Mouse (Mus musculus): ENCODE results near the gene Ctrl.
"Not testable (repeated sequence)": the region's sequence is repeated elsewhere in the genome, so short reads cannot be mapped to it uniquely, and the experiment has no call there.

Gene Ctrl

GRCm38 (mm10) chr8:105933762-105934161, at the start of gene Ctrl:
Ctrl (minus strand) TSS chr8:105933862.
- no peak for DNase-seq (ENCODE audit: low spot score)

- DNase-seq (ENCODE audit: low spot score): not testable (repeated sequence)
Observed at GRCm38 (mm10) chr8:105983406-105983805, 49.7 kb upstream of the Ctrl start.

DNA sequence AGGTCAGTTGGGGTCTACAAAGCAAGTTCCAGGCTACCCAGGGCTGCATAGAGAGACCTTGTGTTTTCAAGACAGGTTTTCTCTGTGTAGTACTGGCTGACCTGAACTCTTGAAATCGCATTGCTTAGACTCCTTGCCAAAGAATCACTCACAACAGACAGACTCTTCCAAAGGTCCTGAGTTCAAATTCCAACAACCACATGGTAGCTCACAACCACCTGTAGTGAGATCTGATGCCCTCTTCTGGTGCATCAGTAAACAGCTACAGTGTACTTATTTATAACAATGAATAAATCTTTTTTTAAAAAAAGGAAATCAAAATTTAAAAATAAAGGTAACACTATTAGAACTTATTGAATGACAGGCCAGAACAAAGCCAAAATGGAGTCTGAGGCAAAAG, 47.5 kb upstream of the Ctrl start:
- no peak for DNase-seq (ENCODE audit: low spot score)

DNA sequence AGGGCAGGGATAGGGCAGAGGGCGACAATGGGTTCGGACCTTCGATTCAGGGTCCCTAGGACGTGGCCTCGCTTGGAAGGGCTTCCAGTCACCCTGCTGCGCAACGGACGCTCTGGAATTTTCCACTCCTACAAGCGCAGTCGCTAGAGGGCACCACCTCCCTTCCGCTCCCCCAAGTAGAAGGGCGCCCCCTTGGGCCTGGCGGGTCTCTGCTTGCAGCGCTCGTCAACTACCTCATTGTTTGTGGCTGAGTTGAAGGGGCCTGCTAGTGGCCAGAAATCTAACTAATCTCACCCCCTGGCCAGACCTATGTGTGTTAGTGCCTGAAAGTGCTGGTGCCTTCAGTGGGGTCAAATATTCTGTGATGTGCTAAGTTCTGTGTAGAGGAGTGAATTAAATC, 45.7 kb upstream of the Ctrl start, which contains the start of gene Dpep3:
Dpep3 (minus strand) TSS at position 105 of the 400 bp plus-strand sequence.
- DNase-seq (ENCODE audit: low spot score): no peak

DNA sequence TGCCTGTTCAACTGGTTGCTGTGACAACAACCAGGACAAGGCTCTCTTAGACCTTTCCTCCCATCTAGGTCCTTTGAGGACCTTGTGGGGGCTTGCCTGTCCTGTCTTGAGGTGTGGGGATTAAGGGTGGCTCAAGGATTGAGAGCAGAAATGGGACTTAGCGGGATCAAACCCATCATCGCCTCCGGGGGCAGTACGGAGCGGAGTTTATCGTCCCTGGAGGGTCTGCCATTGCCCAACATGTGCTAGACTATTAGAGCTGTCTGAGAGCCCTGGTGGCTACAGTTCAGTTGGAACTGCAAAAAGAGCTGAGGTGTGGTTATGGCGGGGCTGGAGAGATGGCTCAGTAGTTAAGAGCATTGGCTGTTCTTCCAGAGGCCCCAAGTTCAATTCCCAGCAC, 41.7 kb upstream of the Ctrl start:
- DNase-seq (ENCODE audit: low spot score): no peak

DNA sequence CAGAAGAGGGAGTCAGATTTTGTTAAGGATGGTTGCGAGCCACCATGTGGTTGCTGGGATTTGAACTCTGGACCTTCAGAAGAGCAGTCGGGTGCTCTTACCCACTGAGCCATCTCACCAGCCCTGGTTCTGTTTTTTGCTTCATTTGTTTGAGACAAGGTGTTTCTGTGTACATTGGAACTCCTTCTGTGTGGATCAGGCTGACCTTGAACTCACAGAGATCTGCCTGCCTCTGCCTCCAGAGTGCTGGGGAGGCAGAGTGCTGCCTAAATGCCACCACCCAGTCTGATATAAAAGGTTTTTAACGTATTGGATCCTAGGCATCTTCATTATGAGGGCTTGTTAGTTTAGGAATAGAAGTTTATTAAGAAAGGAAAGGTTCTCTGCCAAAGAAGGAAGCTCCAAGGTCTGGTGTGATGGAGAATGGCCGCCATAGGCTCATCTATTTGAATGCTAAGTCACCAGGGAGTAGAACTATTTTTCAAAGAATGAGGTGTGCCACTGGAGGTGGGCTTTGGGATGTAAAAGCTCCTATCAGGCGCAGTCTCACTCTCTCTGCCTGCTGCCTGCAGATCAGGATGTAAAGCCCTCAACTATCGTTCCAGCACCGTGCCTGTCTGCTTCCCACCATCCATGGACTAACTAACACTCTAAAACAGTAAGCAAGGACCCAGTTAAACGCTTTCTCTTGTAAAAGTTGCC, 37.5 kb upstream of the Ctrl start:
- DNase-seq (ENCODE audit: low spot score): no peak

DNA sequence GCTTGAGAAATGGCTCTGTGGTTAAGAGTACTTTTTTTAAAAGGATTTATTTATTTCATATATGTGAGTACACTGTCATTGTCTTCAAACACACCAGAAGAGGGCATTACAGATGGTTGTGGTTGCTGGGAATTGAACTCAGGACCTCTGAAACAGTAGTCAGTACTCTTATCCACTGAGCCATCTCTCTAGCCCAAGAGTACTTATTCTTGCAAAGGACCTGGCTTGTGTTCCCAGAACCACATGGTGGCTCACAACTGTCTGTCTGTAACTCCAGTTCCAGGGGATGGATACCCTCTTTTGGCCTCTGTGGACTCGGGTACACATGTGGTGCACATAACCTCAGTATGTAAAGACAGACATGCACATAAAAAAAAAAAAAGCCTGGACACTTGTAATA, 35.7 kb upstream of the Ctrl start:
- no peak for DNase-seq (ENCODE audit: low spot score)

- no peak for DNase-seq (ENCODE audit: low spot score)
Observed at GRCm38 (mm10) chr8:105966692-105967311, 33.1 kb upstream of the Ctrl start.

- peak; percentile 47 for DNase-seq (ENCODE audit: low spot score)
Observed at GRCm38 (mm10) chr8:105965905-105966341, 32.3 kb upstream of the Ctrl start, which contains the start of gene Slc12a4. Slc12a4 (minus strand) TSS chr8:105966097.

GRCm38 (mm10) chr8:105965266-105965904, 31.7 kb upstream of the Ctrl start:
- no peak for DNase-seq (ENCODE audit: low spot score)

GRCm38 (mm10) chr8:105964506-105965265, 31.0 kb upstream of the Ctrl start:
- no peak for DNase-seq (ENCODE audit: low spot score)

DNA sequence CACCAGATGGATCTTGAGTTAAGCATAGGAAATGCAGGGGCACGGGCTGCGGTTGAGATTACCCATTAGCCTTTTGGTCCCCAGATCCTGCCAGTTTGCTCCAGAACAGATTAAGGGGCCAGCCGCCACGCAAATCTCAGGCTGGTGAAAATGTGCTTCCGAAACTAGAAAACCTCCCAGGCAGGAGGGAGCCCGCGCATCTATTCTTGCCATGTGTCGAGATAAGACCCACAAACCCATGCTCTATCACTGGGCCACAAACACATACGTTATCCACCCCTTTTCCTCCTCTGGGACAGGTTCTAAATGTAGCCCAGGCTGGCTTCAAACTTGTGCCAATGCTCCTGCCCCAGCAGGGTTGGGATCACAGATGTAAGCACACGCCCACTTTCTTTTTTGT, 27.9 kb upstream of the Ctrl start:
- DNase-seq (ENCODE audit: low spot score): no peak

DNA sequence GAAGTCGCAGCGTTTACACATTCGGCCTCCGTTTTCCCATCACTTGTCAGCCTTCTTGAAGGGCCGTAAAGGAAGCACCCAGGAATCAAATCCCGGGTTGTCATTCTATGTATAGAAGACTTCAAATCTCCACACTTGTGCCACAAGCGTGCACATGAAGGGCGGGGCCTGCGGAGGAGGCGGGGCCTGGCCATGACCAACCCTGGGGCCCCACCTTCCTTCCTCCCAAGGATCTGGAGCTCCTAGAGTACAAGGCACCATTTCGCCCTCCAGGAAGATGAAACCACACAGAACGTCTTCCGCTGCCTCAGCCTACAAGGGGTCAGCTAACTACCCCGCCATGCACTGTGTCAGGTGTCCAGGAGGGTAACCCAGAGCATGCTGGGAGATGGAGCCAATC, 27.4 kb upstream of the Ctrl start:
- no peak for DNase-seq (ENCODE audit: low spot score)

- peak; percentile 58 for DNase-seq (ENCODE audit: low spot score)
Observed at GRCm38 (mm10) chr8:105959350-105959749, 25.7 kb upstream of the Ctrl start.

- no peak for DNase-seq (ENCODE audit: low spot score)
Observed at GRCm38 (mm10) chr8:105957813-105958212, 24.2 kb upstream of the Ctrl start.

DNA sequence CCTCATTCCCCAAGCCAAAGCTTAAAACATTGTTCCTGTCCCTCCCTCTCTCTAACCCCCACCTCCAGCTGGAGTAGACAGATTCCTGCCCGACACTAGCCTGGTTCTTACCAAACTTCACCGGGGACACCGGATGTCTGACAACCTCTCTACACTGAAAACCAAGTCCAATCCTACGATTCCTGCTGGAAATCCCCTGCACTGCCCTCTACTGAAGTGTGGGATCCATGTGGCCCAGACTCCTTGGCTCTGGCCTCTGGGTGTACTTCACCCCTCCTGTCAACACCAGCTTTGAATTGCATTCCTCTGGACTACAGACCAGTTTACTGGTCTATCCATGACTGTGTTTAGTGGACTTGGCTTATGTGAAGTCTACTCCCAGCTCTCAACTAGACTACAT, 22.9 kb upstream of the Ctrl start:
- DNase-seq (ENCODE audit: low spot score): no peak

DNA sequence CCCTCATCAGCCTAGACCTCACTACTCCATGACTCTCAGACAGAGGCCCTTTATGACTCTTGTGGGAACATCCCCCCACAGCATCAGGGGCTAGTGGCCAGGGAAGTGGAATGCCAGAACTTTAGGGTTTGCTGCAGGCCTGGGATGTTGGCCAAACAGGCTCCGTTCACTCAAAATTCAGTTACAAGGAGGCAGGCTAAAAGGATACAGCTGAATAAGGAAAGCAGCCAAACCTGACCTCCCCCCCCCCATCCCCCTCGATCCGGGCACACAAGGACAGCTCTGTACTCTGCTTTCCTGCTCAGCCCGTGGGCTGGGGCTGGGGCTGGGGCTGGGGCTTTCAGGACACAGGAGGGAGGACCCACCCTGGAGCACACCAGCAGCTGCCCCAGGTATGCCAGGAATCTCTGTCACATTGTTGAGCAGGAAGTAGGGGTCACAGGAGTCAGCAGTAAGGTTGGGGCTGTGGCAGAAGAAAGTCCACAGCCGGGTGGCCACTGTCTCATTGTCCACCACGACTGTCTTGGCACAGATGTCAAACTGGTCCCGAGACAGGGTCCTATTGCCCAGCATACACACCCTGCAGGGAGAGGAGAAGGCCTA, 17.5 kb upstream of the Ctrl start:
- no peak for DNase-seq (ENCODE audit: low spot score)

- DNase-seq (ENCODE audit: low spot score): no peak
Observed at GRCm38 (mm10) chr8:105949350-105949749, 15.7 kb upstream of the Ctrl start.

DNA sequence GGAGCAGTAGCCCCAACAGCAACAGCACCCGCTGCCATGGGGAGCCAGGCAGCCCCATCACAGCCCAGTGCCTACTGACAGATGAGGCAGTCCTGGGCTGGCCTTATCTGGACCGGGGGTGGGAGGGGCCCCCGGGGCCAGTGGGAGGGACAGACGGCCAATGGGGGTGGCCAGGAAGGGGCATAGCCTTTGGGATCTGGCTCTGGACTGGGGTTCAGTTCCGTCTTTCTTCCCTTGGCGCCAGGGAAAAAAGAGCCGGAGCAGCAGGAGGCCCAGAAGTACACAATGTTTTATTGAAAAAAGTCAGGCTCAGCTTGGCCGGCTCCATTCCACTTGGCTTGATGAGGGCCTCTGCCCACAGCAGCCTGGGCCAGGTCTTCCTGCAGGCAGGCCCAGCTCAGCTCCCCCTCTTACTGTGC, 9.7 kb upstream of the Ctrl start, which contains the start of gene Lcat:
Lcat (minus strand) TSS at position 62 of the 419 bp plus-strand sequence.
- DNase-seq (ENCODE audit: low spot score): no peak

GRCm38 (mm10) chr8:105942542-105942941, 8.9 kb upstream of the Ctrl start:
- no peak for DNase-seq (ENCODE audit: low spot score)

GRCm38 (mm10) chr8:105942026-105942425, 8.4 kb upstream of the Ctrl start:
- DNase-seq (ENCODE audit: low spot score): no peak

GRCm38 (mm10) chr8:105938306-105938669, 4.6 kb upstream of the Ctrl start, which contains the start of gene Psmb10:
Psmb10 (minus strand) TSS chr8:105938444.
- no peak for DNase-seq (ENCODE audit: low spot score)

All from urinary bladder, postnatal 10 days (tissue).